Mouse (Mus musculus) ES-Bruce4 (cell line): ENCODE data around the gene Tnip1.

ENCODE experiments used
- CTCF ChIP-seq: IDR thresholded peaks from one replicate; pipeline ENCODE4 v1.8.1; 2011; ENCODE audit warnings: low read depth, low read length
- POLR2A ChIP-seq: IDR thresholded peaks from one replicate; pipeline ENCODE4 v1.8.1; 2011; ENCODE audit warnings: low read length; ENCODE audit not compliant: insufficient read depth

GRCm38 (mm10) chr11:54956912-54957311, 5.8 kb downstream of the Tnip1 start:
- TF ChIP-seq POLR2A: no peak
- TF ChIP-seq CTCF: no peak
